Mouse (Mus musculus) CD4-positive helper T cell, adult 2 months (primary cell): ENCODE measurements around the gene Cop1.

ENCODE experiments used
- DNase-seq: peaks from one replicate; pipeline ENCODE4 v3.0.0-alpha.2; 2012; ENCODE audit warnings: low read depth, missing footprints, low spot score

The Cop1 gene

GRCm38 (mm10) chr1:159231781-159232571 is at the start of gene Cop1:
Gene Cop1, plus strand, starts transcription at chr1:159232320.
- peak; percentile 96 for DNase-seq

GRCm38 (mm10) chr1:159186741-159187140 is 45.4 kb upstream of the Cop1 start:
- no peak for DNase-seq

- no peak for DNase-seq
Measured at GRCm38 (mm10) chr1:159198603-159199002, 33.5 kb upstream of the Cop1 start.

- no peak for DNase-seq
Measured at GRCm38 (mm10) chr1:159199606-159200005, 32.5 kb upstream of the Cop1 start.

- DNase-seq, result no peak
Measured at GRCm38 (mm10) chr1:159201220-159201619, 30.9 kb upstream of the Cop1 start.

- no peak for DNase-seq
Measured at GRCm38 (mm10) chr1:159211711-159212110, 20.4 kb upstream of the Cop1 start.

GRCm38 (mm10) chr1:159217437-159217836 is 14.7 kb upstream of the Cop1 start:
- DNase-seq, result no peak

GRCm38 (mm10) chr1:159222046-159222445 is 10.1 kb upstream of the Cop1 start:
- no peak for DNase-seq

GRCm38 (mm10) chr1:159225064-159225824 is 6.9 kb upstream of the Cop1 start:
- no peak for DNase-seq

GRCm38 (mm10) chr1:159232572-159233261 is 597 bp downstream of the Cop1 start:
- DNase-seq, result peak; percentile 46

GRCm38 (mm10) chr1:159233426-159233825 is 1.3 kb downstream of the Cop1 start:
- peak; percentile 5 for DNase-seq

GRCm38 (mm10) chr1:159234496-159234895 is 2.4 kb downstream of the Cop1 start:
- no peak for DNase-seq

- no peak for DNase-seq
Measured at GRCm38 (mm10) chr1:159235674-159236073, 3.6 kb downstream of the Cop1 start.

GRCm38 (mm10) chr1:159238147-159238546 is 6.0 kb downstream of the Cop1 start:
- no peak for DNase-seq

- DNase-seq, result no peak
Measured at GRCm38 (mm10) chr1:159250320-159250719, 18.2 kb downstream of the Cop1 start.

GRCm38 (mm10) chr1:159253078-159253477 is 21.0 kb downstream of the Cop1 start:
- DNase-seq, result no peak

- no peak for DNase-seq
Measured at GRCm38 (mm10) chr1:159254906-159255685, 23.0 kb downstream of the Cop1 start.

GRCm38 (mm10) chr1:159256543-159256942 is 24.4 kb downstream of the Cop1 start:
- no peak for DNase-seq

GRCm38 (mm10) chr1:159263820-159264219 is 31.7 kb downstream of the Cop1 start:
- no peak for DNase-seq

GRCm38 (mm10) chr1:159280072-159280471 is 48.0 kb downstream of the Cop1 start:
- DNase-seq, result no peak

- DNase-seq, result no peak
Measured at GRCm38 (mm10) chr1:159281861-159282260, 49.7 kb downstream of the Cop1 start.
